Comparison of ENCODE assay signal across 12 mouse cellular contexts in genomic region chr11:17526476-17526875, GRCm38 (mm10).
"Had no signal": no experiment of that assay in that cellular context is flagged by ENCODE, and none has a peak within 500 bp of the region (broad histone marks: within the 10 kb centered on the region; RNA-seq: fewer than 3 reads in every experiment).

No protein-coding gene starts in this region.

- H3K27ac ChIP-seq: layer of hippocampus, adult 2 months; limb, embryonic 12.5 days; liver, embryonic 14.5 days; midbrain, embryonic 15.5 days had no signal

- H3K27me3 ChIP-seq: midbrain, embryonic 15.5 days had no signal

- H3K4me3 ChIP-seq: layer of hippocampus, adult 2 months; limb, embryonic 12.5 days; midbrain, embryonic 15.5 days had no signal

- H3K4me1 ChIP-seq: midbrain, embryonic 15.5 days had no signal

- H3K9ac ChIP-seq: limb, embryonic 12.5 days; liver, embryonic 14.5 days; midbrain, embryonic 15.5 days had no signal

- ATAC-seq: midbrain, embryonic 15.5 days had no signal

- H3K4me2 ChIP-seq: limb, embryonic 12.5 days; midbrain, embryonic 15.5 days had no signal

- DNase-seq: kidney, adult 18-20 months; kidney, postnatal 10 days; kidney, postnatal 4 days; liver; lung, adult 18-20 months; lung, postnatal 36 days; thymus, adult 18-20 months; thymus, postnatal 14 days had no signal

- H3K36me3 ChIP-seq: limb, embryonic 12.5 days; midbrain, embryonic 15.5 days had no signal

- H3K9me3 ChIP-seq: limb, embryonic 12.5 days; midbrain, embryonic 15.5 days had no signal
